Mouse (Mus musculus) spleen, postnatal 36 days (tissue): ENCODE measurements around the gene Lsp1.

ENCODE experiments used
- DNase-seq, 2 experiments: peaks; one replicate each; pipeline ENCODE4 v3.0.0; 2022; ENCODE audit warnings: low spot score in 2 of 2, mixed read lengths in 1 of 2

The Lsp1 gene

GRCm38 (mm10) chr7:142538291-142538690 is 77.7 kb downstream of the Lsp1 start:
- DNase-seq, result no peak

- no peak for DNase-seq
Observed at GRCm38 (mm10) chr7:142538766-142539165, 78.2 kb downstream of the Lsp1 start.

GRCm38 (mm10) chr7:142539828-142540227 is 79.2 kb downstream of the Lsp1 start:
- DNase-seq, result no peak

- no peak for DNase-seq
Observed at GRCm38 (mm10) chr7:142542771-142543303, 82.2 kb downstream of the Lsp1 start.
